Mouse (Mus musculus) cerebellum, adult 2 months (tissue): ENCODE results near the gene Kalrn. TPM values are rescaled to one million over a fixed set of nuclear protein-coding genes. Genes with fewer than 3 reads are reported as not detected.

Experiments
- DNase-seq, 2 experiments: peaks; one replicate each; pipeline ENCODE4 v3.0.0; 2021
- H3K27ac ChIP-seq: fragments of 200-500 bp; 2 replicates; pipeline ENCODE4 v1.5.1; 2012; ENCODE audit warnings: low read length, control low read depth, inconsistent platforms; ENCODE audit not compliant: insufficient read depth
- H3K27me3 ChIP-seq: fragments of 200-500 bp; 2 replicates; pipeline ENCODE4 v1.6.1; 2012; ENCODE audit warnings: inconsistent platforms, mild to moderate bottlenecking, low read length, moderate library complexity; ENCODE audit not compliant: control insufficient read depth, insufficient read depth
- H3K4me1 ChIP-seq: fragments of 200-500 bp; 2 replicates; pipeline ENCODE4 v1.6.1; 2011; ENCODE audit warnings: low read length; ENCODE audit not compliant: control insufficient read depth, insufficient read depth
- H3K4me3 ChIP-seq: fragments of 200-500 bp; replicated peaks from 2 replicates; pipeline ENCODE3; 2011; ENCODE audit warnings: mild to moderate bottlenecking, low read depth, low read length, control low read depth; ENCODE audit not compliant: insufficient read depth
- CTCF ChIP-seq: fragments of 200-500 bp; IDR thresholded peaks from 2 replicates; pipeline ENCODE4 v1.5.1; 2011; ENCODE audit warnings: low read depth, mild to moderate bottlenecking, control low read depth, low read length, moderate library complexity, borderline replicate concordance; ENCODE audit not compliant: insufficient read depth
- POLR2A ChIP-seq: fragments of 200-500 bp; IDR thresholded peaks from 2 replicates; pipeline ENCODE4 v1.6.1; 2011; ENCODE audit warnings: low read length, control low read depth, borderline replicate concordance; ENCODE audit not compliant: insufficient read depth
- WGBS: fragments of 180-500 bp; shearing (Covaris S2); methylation state at CpG from one replicate; pipeline ENCODE4 v1.1.7; 2018; 5-methylcytosine and 5-hydroxymethylcytosine counted together
- polyA plus RNA-seq: library from polyadenylated mRNA; depleted of rRNA; stranded (reverse); fragments of >200 nt; gene quantifications from 2 replicates; pipeline ENCODE4 v1.2.3, GENCODE M21; 2012

Kalrn gene
- polyA plus RNA-seq, 1 experiment, result 17.9 TPM

DNA sequence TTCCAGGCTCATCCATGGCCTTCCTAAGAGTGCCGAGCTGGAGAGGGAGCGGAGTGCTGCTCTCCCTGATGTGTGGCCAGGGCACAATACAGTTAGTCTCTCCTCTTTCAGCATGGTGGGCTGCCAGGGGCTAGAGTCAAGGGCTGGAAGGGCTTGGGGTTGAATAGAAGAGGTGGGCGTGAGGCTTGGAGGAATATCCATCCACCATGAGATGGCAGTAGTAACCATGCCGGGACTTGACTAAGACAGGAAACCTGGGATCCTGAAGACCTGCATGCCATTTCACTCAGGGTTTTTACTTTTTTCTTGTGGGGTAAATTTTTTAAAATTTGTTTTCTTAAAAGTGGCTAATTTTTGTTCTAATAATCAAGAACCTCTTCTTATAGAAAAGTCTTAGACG is 365.4 kb downstream of the Kalrn start:
- H3K4me3 ChIP-seq, result no peak overlapping the region
- WGBS, result 94% methylated on average over 5 of the region's 5 CpGs
- H3K4me1 ChIP-seq, result no peaks in the 10 kb centered on the region
- no peak overlapping the region for H3K27ac ChIP-seq
- no peaks in the 10 kb centered on the region for H3K27me3 ChIP-seq
- TF ChIP-seq CTCF, result no peak
- TF ChIP-seq POLR2A, result no peak
- no peak for DNase-seq

DNA sequence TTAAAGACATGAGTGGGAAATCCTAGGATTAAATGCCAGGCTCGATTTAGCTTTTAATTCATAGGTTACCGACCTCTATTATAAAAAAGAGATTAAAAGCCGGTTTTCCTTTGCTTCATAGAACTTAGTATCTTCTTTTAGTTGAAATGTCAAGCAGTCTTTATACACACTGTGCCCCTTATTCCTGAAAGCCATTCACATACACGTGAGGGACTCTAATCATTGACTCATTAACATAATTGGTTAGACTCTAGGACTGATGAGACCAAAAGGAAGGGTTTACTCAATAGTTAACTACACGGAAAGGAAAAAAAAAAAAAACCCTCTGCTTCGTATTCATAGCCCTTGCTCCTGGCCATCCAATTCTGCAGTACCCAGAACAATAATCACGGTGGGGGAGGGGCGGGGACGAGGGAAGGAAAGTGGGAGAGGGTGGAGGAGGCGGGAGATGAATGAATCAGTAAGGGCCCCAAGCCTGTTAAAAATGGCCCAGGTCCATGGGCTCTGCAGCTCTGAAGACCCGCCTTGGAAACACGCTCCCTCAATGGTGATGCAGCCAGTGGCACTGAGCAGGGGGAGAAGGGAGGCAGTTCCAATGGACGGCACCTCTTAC is 368.7 kb downstream of the Kalrn start:
- H3K4me1 ChIP-seq, result no peaks in the 10 kb centered on the region
- no peaks in the 10 kb centered on the region for H3K27me3 ChIP-seq
- DNase-seq, result no peak
- H3K4me3 ChIP-seq, result no peak overlapping the region
- WGBS, result 79% methylated on average over 13 of the region's 13 CpGs
- H3K27ac ChIP-seq, result no peak overlapping the region
- TF ChIP-seq CTCF, result no peak
- TF ChIP-seq POLR2A, result no peak

DNA sequence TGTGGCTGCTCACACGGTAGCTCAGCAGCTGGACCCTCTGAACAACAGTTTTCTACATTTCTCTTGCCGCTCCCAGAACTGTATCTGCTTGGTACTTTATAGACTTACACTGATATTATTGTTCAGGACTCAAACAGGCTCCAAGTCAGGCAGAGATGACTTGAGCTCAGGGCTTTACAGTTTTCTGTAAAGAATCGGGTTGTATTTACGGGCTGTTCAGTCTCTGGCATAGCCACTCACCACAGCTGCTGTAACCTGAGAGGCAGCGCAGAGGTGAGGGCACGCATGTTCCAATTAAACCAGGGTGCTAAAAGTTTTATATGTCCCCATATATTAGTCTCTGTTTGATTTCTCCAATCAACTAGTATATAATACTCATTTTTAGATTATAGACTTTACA is 373.8 kb downstream of the Kalrn start:
- Histone ChIP-seq H3K27me3 (no peaks in the 10 kb centered on the region), H3K27ac (no peak overlapping the region), H3K4me1 (no peaks in the 10 kb centered on the region), H3K4me3 (no peak overlapping the region)
- 91% methylated on average over 6 of the region's 6 CpGs for WGBS
- no peak for DNase-seq
- TF ChIP-seq POLR2A (no peak), CTCF (no peak)

DNA sequence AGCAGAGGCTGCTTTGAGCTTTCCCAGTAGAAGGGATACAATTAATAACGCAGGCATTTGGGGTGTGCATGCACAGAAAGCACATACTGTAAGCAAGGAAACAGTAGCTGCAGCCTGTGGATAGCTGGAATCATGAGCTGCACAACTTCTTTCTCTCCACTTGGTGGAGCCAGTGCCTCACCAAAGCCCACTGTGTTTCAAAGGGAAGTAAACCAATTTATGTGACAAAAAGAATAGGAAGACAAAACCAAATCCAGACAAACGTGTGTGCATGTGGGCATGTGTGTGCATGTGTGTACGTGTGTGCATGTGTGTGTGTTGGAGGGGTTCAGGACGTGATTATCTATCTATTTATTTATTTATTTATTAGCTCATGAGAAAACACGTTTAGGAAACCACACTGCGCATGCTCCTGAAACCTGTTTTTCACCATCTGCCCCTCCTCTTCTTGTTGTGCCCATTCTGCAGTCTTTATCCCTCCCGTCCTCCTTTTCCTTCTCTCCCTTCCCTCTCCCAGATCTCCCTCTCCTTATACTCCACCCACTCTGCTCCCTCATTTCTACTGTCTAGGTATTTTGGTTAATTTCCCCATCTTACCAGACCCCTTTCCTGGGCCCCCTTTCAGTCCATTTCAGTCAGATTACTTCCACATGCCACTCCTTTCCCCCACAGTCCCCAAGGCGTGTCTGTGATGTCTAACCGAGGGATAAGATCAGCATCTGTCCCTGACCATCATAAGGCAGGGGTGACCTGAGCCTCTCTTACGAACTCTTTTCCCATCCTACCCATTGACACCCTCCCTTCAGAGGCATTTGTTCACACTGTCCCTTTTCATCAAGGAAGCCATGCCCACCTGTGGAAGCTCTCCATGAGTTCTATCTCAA is 380.1 kb downstream of the Kalrn start:
- peak; percentile 41 to 54 for DNase-seq
- Histone ChIP-seq H3K27ac (no peak overlapping the region), H3K27me3 (no peaks in the 10 kb centered on the region), H3K4me3 (peak overlapping the region; percentile 58), H3K4me1 (no peaks in the 10 kb centered on the region)
- 42% methylated on average over 10 of the region's 10 CpGs for WGBS
- TF ChIP-seq POLR2A, result no peak
- TF ChIP-seq CTCF, result peak; percentile 88

DNA sequence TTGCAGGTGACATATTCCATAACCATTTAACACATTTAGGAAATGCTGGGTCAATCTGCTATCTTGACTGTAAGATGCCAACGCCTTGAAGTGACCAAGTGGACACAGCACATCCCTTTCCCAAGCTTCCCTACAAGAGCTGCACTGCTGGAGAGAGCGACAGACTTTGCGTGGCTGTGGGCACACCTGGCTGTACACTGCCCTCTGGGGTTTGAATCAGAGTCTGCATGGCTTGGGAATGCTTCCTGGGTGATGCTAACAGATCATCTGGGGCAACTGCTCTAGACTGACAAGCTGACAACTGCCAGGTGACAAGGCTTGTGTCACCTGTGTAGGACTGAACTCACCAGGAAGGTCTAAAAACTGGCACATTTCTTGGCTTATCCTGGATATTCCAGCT is 388.6 kb downstream of the Kalrn start:
- Histone ChIP-seq H3K4me1 (no peaks in the 10 kb centered on the region), H3K27me3 (no peaks in the 10 kb centered on the region), H3K27ac (no peak overlapping the region), H3K4me3 (no peak overlapping the region)
- no peak for DNase-seq
- TF ChIP-seq CTCF (no peak), POLR2A (no peak)
- 79% methylated on average over 3 of the region's 3 CpGs for WGBS

DNA sequence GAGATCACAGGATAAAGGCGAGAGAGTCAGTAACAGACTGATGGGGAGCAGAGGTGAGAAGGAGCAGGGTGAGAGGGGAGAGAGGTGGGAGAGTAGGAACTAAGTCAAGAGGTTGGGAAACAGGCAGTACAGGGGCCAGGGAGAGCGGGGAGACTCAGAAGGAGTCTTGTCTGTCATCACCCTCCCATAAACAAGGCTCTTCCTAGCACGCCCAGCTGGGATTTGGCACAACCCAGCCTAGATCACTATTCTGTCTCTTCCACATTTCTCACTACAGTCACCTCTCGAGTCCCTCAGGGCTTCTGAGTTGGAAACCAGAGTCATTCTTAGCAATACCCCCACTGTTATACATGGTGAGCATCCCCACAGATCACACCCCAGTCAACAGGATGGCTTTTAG is 390.1 kb downstream of the Kalrn start:
- no peak for TF ChIP-seq POLR2A
- Histone ChIP-seq H3K4me3 (no peak overlapping the region), H3K27ac (no peak overlapping the region), H3K4me1 (no peaks in the 10 kb centered on the region), H3K27me3 (no peaks in the 10 kb centered on the region)
- no peak for DNase-seq
- WGBS, result 93% methylated on average over 4 of the region's 4 CpGs

DNA sequence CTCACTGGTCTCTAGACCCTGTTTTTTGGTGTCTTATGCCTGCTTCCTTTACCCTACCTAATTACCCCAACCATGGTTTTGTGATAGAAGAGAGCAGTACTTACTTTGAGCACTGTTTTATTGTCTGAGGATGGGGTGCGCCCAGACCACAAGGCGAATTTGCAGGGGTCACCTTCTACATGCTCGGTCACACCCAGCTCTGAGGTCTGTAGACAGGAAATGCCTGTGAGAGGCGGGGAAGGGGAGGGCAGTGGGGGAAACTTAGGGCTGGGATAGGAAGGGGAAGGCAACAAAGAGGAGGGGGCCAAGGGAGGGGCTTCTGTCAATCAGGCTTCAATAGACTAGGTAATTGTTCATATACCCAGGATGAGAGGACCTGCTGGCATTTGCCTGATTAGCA is 397.7 kb downstream of the Kalrn start:
- no peak for DNase-seq
- Histone ChIP-seq H3K4me1 (no peaks in the 10 kb centered on the region), H3K4me3 (no peak overlapping the region), H3K27me3 (no peaks in the 10 kb centered on the region), H3K27ac (no peak overlapping the region)
- TF ChIP-seq POLR2A (no peak), CTCF (no peak)
- WGBS, result 93% methylated on average over 4 of the region's 4 CpGs
